Mouse (Mus musculus): Measurements from ENCODE around the gene Tnpo1.
A peak's percentile ranks its signal among the peaks of the same experiment; 100 is the strongest.

Tnpo1 gene

DNA sequence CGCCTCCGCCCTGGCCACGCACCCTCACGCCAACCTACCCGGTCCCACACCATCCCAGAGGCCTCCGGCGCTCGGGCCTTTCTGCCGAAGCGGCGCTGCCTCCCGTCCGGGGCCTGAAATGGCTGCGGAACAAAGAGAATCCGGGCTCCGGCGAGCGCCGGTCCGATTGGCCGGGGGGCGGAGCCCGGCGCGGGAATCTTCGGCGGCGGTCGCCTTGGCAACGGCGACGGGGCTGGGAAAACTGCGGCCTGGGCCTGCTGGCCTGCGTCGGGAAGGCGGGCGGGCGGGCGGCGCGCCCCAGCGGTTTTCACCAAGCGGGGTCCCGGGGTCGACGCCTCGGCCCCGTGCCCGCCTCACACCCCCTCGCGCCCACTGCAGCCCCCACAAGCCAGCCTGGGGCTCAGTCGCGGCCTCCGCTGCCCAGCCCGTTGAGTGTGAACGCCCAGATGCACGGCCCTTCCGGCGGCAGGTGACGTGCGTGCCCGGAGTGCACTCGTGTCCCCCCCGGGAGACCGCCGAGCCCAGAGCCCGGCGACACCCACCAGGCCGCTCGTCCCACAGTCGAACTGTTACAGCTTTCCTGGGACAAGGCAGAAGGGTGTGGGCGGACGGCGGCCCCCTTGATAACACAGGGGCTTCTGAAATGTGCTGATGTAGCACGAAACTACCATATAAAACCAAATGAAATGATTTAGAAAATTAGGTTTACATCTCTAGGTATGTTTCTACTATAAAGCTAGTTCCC lies at the start of gene Tnpo1:
Tnpo1 (minus strand) TSS at position 172 of the 745 bp plus-strand sequence.
- peak; percentile 85 to 92 for DNase-seq (ENCODE audit: low spot score in 2 of 2)

DNA sequence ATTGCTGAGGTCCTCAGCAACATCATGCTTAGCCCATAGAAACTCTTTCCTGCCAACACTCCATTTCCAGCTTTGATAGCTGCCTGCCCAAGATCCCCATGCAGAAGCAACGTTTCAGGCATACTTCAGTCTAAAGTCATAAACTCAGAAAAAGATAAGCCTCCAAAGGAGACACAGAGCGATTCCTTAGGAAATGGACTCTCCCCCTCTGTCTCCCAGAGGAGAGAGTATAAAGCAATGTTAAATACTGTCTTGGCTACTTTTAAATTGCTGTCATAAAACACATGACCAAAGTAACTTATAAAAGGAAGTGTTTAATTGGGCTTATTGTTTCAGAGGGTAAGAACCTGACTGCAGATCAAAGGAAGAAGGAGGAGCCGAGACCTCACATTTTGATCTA lies 45.9 kb upstream of the Tnpo1 start:
- DNase-seq (ENCODE audit: low spot score in 2 of 2): no peak

DNA sequence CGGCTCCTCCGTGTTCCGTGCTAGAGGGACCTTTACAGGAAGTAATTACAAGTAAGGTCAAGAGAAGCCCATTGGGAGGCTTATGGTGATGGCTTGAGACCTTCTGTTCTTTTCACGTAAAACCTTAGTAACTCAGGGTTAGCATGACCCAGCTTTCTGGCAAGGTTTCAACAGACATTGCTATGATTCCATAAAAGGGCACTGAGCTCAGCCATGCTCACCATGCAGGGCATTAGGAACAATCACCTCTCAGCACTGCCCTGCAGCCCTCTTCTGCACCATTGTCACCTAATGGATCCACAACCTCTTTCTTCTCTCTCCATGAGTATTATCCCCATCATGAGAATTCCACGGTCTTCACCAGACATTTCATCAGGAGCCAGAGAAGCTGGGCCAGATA lies 45.5 kb upstream of the Tnpo1 start:
- DNase-seq (ENCODE audit: low spot score in 2 of 2): no peak

DNA sequence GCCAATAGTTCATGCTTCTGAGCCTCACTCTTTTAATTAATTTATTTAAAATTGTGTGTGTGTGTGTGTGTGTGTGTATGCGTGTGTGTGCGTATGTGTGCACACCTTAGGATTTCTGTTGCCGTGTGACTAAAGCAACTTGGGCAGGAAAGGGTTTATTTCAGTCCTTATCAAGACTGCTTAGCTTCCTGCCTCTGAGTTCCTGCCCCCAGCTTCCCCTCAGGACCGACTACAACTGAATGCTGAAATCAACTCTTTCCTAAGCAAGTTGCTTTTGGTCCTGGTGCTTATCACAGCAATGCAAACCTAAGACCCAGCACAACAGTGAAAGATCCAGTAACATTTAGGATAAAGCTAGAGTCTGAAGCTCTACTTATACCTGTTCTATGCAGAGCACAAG lies 42.3 kb upstream of the Tnpo1 start:
- DNase-seq (ENCODE audit: low spot score in 2 of 2): no peak

DNA sequence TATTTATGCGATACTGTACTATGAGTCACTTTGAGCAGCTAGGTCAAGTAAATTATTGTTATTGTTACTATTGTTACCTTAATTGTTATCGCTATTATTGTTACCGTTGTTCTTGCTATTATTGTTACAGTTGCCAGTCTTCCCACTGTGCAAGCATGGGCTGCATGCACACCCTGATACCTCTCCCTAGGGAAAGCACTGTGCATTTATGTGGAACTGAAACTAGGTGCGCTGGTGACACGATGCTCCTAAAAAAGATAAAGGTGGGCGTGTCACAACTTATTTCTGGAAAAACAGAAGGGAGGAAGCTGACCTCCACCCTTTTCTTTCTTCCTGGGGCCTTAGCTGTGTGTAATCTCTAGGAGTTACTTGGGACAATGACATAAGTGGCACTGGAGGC lies 41.8 kb upstream of the Tnpo1 start:
- DNase-seq (ENCODE audit: low spot score in 2 of 2): no peak

DNA sequence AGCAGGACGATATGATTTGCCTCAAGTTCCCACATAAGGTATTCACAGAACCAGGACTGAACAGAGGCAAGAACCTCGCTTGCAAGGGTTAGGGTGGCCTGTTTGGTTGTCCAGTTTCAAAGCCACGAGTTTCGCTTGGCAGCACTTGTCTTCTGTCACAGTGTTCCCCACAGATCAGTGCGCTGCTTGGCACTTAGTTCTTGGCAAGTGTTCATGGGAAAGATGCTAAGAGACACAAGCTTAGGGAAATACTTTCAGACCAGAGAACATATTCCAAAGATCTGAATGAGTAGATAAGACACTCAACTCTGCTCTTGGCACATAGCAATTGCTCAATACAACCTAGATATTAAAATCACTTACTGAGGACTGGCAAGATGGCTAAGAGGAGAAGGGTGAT lies 40.4 kb upstream of the Tnpo1 start:
- DNase-seq (ENCODE audit: low spot score in 2 of 2): no peak

DNA sequence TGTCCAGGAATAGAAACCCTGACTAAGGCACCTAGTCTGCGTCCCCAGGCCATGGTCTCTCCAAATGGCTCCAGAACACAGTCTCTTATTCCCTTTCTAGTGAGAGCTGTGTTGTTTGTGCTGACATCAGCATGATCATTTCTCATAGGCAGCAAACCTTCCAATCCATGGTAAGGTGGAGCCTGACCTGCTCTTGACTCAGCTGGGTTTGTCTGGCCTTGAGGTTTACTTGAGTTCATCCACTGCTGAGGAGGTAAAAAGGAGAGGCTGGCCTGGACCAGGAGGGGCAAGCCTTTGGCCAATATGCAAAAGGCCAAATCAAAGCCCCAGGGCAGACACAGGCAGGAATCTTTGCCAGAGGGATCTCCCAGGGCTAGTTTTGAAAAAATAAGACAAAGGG lies 37.4 kb upstream of the Tnpo1 start:
- no peak for DNase-seq (ENCODE audit: low spot score in 2 of 2)

DNA sequence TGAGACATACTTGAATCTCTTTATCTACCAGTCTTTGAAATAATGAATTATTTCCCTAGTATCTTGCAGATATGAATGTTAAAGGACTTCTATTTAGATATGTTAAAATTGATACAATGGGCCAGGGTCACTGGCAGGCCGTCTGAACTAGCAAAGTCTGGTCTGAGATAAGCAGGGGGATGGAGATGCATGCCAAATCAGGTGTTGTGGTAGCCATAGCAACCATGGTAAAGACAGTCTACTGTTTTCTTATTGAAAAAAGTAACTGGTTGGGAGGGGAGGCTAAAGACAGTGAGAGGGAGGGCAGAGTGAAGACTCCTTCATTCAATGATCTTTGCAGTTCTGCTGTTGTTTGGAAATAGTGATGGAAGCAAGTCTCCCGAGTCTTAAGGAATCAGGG lies 32.0 kb upstream of the Tnpo1 start:
- no peak for DNase-seq (ENCODE audit: low spot score in 2 of 2)

DNA sequence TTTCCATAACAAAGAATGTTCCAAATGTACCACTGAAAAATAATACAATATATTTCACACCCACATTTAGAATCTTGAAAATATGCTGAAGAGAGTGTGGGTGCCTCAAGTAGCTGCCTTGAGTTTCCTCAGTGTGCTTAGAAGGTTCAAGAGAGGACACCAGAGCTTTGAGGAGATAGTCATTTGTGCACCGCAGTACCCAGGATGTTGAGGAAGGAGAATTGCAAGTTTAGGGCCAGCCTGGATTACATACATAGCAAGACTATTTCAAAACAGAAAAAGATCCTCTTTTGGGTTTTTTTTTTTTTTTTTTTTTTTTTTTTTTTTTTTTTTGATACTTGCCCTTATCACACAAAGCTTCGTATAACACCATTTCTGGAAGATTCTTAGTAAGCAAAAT lies 30.0 kb upstream of the Tnpo1 start:
- no peak for DNase-seq (ENCODE audit: low spot score in 2 of 2)

DNA sequence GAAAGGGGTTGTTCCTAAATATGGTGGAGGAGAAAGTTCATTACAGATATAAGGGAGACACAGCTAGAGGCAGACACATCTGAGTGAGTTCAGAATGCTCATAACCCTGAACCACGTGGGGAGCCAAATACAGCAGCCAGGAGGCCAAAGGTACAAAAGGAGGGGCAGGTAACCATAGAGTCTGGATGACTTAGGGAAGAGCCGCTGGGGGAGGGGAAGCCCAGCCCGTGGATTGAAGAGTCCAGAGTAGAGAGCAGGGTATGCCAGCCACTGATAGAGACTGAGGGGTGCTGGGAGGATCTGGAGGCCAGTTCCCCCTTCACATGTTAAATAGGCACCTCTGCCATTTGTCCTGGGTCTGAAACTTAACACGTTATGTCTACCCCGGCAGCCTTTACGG lies 29.5 kb upstream of the Tnpo1 start:
- no peak for DNase-seq (ENCODE audit: low spot score in 2 of 2)

DNA sequence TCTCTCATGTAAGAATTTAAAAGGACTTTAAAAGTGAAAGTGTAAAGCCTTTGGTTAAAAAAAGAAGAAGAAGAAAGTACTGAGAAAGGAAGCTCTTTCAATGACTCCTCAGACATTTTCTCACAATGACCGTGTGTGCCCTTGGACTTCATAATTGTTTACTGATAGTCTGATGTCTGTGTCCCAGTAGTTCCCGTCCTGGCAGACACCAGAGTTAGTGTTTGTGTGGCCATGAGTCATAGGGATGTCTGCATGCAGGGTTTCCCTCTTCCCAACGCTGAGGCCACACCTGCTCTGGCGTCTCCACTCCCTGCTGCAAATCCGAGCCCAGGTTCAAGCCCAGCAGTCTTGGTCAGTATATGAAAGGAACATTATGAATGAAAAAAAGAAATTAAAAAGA lies 29.0 kb upstream of the Tnpo1 start:
- DNase-seq (ENCODE audit: low spot score in 2 of 2): no peak

DNA sequence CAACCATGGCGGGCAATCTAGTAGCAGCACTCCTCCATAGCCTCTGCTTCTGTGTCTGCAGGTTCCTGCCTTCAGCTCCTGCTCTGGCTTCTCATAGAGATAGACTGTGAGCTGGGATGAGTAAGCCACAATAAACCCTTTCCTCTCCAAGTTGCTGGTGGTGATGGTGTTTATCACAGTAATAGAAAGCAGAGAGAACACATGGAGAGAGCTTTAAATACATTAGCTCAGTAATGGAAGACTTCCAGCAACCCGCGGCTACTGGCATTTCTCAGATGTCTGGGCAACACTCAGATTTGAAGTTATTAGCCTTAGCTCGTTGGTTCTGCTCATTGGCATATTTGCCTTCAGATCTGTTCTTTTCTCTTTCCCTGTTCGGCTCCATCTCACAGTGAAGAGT lies 27.6 kb upstream of the Tnpo1 start:
- DNase-seq (ENCODE audit: low spot score in 2 of 2): no peak

DNA sequence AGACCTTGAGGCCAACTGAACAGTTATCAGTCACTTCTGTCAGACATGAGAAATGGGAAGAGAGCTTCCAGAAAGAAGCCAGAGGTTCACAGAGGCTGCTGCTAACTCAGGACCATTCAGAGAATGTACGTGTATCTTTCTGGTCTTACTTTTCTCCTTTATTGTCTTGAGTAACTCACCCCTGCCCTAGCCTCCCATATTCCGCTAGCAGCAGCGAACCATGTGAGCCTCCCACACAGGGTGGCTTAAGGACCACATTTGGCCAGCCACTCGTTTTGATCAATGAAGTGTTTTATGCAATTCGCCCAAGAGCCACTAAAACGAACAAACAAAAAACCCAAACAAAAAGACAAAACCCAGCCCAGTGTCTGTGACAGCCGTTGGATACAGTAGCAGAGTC lies 25.8 kb upstream of the Tnpo1 start:
- DNase-seq (ENCODE audit: low spot score in 2 of 2): no peak

DNA sequence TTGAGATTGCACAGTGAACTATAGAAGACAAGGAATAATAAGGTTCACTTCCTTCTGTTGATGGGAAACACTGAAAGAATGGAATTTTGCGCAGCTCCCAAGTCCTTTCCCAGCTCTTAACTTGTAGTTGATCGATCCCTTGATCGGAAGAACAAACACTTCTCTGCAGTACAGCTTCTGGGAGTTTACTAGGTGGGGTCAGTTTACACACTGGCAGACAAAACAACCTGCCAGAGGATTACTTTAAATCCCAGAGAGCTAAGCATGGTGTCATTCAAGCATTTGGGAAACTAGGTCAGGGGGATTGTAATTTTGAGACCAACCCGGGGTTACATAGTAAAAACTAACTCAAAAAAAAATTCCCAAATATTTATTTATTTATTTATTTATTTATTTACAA lies 22.0 kb upstream of the Tnpo1 start:
- DNase-seq (ENCODE audit: low spot score in 2 of 2): no peak

DNA sequence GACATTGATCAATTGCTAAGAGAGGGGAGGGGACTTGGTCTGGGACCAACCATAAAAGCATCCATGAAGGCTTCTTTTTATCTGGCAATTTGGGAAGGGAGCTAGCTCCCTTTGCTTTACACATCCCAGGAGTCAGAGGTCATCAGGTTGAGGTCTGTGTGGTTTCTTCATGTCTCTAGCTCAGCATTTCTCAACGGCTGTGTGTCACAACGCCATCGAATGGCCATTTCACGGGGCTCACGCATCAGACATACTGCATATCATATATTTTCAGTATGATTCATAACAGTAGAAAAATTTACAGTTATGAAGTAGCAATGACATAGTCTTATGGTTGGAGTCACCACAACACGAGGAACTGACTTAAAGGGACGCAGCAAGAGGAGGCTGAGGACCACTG lies 20.2 kb upstream of the Tnpo1 start:
- no peak for DNase-seq (ENCODE audit: low spot score in 2 of 2)

DNA sequence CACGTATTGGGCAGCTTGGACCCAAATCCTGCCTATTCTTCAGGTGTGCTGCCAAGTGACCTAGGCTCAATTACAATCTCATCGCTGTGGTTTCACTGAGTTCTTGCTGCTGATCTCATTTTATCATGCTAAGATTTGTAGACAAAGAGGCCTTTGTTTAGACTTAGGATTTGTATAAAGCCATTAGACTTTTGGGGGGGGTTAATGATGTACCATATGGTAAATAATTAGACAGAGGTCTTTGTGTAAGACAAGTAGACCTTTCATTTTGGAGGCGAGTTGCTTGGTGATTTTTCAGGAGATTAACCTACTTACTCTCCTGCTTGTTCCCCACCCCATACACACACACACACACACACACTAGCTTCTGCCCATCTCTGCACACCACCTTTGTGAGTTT lies 19.7 kb upstream of the Tnpo1 start:
- no peak for DNase-seq (ENCODE audit: low spot score in 2 of 2)

DNA sequence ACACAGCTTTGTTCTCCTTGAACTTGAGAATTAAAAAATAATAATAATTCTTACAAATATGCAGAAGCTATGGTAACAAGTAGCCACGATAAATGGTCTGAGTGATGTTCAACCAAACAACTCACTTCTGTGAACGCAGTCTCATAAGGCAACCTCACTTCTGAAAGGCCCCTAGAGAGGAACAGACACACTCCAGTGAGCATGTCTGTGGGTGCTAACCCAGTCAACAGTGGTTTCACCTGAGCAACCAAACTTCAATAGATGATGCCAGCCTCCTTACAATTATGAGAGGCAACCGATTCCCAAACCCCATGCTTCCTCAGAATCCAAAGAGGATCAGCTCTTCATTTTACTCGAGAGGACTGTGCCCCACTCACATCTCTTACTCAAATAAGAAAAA lies 19.2 kb upstream of the Tnpo1 start:
- no peak for DNase-seq (ENCODE audit: low spot score in 2 of 2)

DNA sequence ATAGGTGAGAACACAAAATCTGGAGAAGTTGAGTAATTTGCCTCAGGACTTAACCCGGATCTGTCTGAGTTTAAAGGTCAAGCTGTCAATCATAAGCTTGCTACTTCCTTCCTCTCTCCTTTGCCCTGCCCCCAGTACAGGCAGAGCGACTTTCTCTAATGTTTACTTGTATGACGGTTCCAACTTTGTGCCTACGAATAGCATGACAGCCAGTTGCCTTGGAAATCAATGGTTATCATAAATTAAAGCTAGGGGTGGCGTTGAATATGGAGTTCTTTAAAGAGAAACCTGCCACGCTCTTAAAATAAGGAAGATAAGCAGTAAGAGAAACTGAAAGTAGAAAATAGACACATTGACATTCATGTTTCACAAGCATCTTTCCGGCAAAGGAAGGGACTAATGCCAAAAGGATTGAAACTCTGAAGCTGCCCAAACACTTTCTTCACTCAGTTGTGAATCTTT lies 18.5 kb upstream of the Tnpo1 start:
- no peak for DNase-seq (ENCODE audit: low spot score in 2 of 2)

DNA sequence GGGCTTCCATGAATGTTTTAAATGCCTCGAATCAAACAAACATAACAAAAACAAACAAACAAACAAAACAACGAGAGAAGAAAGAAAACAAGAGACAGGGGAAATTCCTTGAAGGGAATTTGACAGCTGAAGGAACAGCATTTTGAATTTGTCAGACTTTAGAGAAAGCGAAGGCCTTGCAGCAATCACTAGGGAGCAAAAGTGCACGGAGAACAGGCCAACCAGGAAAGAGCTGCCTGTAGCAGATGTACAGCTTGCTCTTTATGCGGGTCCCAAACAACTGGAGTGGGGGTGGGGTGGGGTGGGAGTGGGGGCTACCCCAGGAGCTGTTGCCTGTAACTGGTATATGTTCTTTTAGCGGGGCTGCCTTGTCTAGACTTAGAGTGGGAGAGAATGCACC lies 16.2 kb upstream of the Tnpo1 start:
- DNase-seq (ENCODE audit: low spot score in 2 of 2): no peak

DNA sequence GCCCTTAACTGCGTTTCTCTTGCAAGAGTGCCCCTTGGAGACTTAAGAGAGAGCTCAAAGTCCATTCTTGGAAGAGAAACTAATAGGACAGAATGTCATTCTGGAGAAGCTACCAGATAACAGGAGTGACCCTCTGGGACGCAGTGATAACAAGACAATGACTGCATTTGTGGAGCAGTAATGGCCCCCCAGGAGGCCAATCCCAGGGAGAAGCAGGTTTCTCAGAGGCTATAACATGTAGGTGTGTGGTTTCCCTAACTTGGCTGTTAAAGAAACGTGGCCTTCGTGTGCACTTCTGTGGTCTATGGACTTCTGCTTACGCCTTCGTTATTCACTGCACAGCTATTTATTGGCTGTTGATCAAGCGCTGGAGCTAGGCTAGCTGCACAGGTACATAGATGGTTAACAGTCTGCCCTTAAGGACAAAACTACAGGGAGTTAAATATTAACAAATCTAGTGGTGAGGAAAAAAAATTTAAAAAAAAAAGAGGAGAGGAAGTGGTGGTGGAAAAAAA lies 15.7 kb upstream of the Tnpo1 start:
- no peak for DNase-seq (ENCODE audit: low spot score in 2 of 2)

DNA sequence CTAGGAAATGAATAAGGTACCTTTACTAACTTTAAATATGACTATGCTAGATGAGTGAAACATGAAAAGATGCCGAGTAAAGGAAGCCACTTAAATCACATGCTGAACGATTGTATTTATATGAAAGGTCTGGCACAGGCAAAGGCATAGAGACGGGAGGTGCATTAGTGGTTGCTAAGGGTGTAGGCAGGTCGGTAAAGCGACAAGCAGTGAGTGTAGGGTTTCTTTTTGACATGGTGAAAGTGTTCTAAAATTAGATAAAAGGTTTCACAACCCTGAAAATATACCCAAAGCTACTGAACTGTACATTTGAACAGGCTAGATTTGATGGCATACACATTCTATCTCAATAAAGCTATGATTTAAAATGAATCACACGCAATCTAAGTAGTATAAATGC lies 10.9 kb upstream of the Tnpo1 start:
- no peak for DNase-seq (ENCODE audit: low spot score in 2 of 2)

DNA sequence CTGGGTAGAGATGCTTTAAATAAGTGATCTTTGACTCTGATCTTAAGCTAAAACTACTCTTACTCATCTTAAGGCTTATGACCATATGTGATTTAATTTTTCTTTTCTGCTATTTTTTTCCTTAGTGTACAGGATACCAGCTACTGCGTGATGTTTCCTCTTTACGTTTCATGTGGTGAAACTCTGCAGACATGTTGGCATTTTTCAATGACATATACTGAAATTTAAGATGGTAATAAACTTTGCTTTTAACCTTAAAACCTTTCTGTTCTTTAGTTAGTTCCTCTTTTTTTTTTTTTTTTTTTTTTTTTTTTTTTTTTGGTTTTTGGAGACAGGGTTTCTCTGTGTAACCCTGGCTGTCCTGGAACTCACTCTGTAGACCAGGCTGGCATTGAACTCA lies 2.7 kb upstream of the Tnpo1 start:
- no peak for DNase-seq (ENCODE audit: low spot score in 2 of 2)

DNA sequence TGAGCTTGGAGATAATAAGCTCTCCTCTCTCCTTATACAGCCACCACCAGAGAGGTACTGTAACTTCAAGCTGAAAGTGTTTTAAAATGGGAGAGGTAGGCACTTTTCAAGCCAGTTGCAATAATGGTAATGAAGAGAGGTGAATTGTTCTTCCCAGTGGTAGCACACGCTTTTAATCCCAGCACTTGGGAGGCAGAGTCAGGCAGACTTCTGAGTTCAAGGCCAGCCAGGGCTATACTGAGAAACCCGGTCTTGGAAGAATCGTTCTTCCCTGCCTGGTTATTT lies 716 bp upstream of the Tnpo1 start:
- DNase-seq (ENCODE audit: low spot score in 2 of 2): no peak

DNA sequence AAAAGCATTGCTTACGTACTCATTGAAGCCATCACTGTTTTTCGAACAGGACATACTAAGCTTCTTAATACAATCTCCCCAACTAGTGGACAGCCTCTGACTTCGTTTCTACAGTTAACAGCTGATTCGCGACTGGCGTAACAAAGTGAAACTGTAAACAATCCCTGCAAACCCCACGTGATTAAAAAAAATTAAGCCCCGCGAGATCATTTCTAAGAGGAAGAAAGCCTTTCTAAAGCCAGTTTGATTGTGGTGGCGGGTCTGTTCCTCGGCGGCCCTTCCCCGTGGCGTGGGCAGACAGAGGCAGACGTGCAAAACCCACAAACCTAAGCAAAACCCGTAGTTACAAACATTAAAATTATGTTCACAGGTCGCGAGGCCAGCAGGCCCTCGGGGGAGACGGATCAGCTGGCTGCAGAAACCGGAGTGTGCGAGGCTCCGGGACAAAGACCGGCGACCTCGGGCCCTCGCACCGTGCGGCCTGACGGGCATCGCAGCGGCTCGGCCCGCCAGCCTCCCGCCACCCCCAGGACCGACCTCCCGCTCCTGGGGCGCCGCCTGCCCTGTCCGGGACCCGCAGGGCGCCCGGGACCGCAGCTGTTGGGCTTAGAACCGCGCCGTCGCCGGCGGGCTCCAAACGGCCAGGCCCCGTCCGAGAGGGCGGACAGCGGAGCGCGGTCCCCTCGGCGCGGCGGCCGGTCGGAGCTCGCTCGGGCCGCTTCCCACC lies 535 bp downstream of the Tnpo1 start:
- DNase-seq (ENCODE audit: low spot score in 2 of 2): peak; percentile 26 to 50
